Mouse (Mus musculus) embryonic facial prominence, embryonic 10.5 days (tissue): ENCODE results near the gene Nfat5. TPM values are rescaled to one million over a fixed set of nuclear protein-coding genes. Genes with fewer than 3 reads are reported as not detected.
A peak's percentile ranks its signal among the peaks of the same experiment; 100 is the strongest.

Experiments
- DNase-seq: peaks from one replicate; pipeline ENCODE4 v3.0.0-alpha.2; 2017; ENCODE audit warnings: low spot score
- H3K27ac ChIP-seq: fragments of 300-500 bp; sonication (generic); replicated peaks from 2 replicates; pipeline ENCODE4 v1.5.1; 2016; ENCODE audit warnings: mild to moderate bottlenecking
- H3K27me3 ChIP-seq: fragments of 300-500 bp; sonication (generic); replicated peaks from 2 replicates; pipeline ENCODE4 v1.6.1; 2016; ENCODE audit warnings: low read depth, mild to moderate bottlenecking; ENCODE audit not compliant: poor library complexity, severe bottlenecking
- H3K36me3 ChIP-seq: fragments of 300-500 bp; sonication (generic); replicated peaks from 2 replicates; pipeline ENCODE4 v1.6.1; 2016; ENCODE audit warnings: mild to moderate bottlenecking, moderate library complexity
- H3K4me1 ChIP-seq: fragments of 300-500 bp; sonication (generic); 2 replicates; pipeline ENCODE4 v1.6.1; 2016
- H3K4me3 ChIP-seq: fragments of 300-500 bp; sonication (generic); 2 replicates; pipeline ENCODE4 v1.5.1; 2016; ENCODE audit warnings: mild to moderate bottlenecking, moderate library complexity
- H3K9me3 ChIP-seq: fragments of 300-500 bp; sonication (generic); 2 replicates; pipeline ENCODE4 v1.6.1; 2016; ENCODE audit warnings: mild to moderate bottlenecking
- WGBS: fragments of 180-500 bp; shearing (Covaris S2); methylation state at CpG from one replicate; pipeline ENCODE4 v1.1.7; 2016; 5-methylcytosine and 5-hydroxymethylcytosine counted together
- polyA plus RNA-seq: library from polyadenylated mRNA; unstranded; fragments of >200 nt; fragmentation: Nextera tagmentation; extraction: Ambion mirVana; gene quantifications from 2 replicates; pipeline ENCODE4 v1.2.1, GENCODE M21; 2016

The Nfat5 gene
- polyA plus RNA-seq, 1 experiment from 2014 or later = 11.2 TPM

DNA sequence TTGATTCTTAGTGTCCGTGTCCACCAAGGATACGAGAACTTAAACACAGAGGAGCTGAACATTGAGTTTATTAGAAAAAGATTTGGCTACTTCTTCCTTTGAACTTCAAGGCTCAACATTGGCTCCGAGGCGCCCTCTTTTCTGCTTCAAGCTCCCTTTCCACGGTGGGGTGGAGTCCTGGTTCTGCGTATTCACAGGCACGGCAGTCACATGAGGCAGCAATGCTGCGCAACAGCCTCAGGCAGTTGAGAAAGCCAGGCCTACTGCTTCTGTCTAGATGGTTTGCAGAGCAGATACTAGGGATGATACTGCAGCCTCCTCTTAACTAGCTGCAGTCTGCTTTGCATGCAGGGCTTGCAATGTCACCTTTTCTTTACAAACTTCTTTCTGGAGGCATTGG lies 119.3 kb downstream of the Nfat5 start:
- no peaks in the 10 kb centered on the region for H3K27me3 ChIP-seq
- no peaks in the 10 kb centered on the region for H3K4me1 ChIP-seq
- no peaks in the 10 kb centered on the region for H3K9me3 ChIP-seq
- whole genome bisulfite sequencing = 91% methylated on average over 8 of the region's 8 CpGs
- H3K36me3 ChIP-seq = peaks cover 100% of the 10 kb centered on the region
- no peak for DNase-seq
- H3K4me3 ChIP-seq = no peak overlapping the region
- no peak overlapping the region for H3K27ac ChIP-seq

DNA sequence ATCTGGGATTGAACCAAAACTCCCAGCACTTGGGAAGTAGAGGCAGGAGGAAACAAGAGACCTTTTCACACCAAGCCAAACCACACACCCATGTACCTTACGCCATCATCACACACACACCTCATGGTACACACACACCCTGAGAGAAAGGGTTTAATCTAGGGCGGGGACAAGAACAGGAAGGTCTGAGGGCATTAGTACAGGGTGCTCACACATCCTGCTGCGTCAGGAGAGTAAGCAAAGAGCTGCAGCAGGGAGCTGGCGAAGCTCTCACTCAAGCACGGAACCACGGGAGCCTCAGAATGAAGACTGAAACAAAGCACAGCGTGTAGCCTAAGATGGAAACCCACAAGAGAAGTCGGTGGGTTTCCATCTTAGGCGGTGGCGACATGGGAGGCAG lies 120.6 kb downstream of the Nfat5 start:
- no peak for DNase-seq
- no peak overlapping the region for H3K27ac ChIP-seq
- H3K4me1 ChIP-seq = no peaks in the 10 kb centered on the region
- WGBS = 92% methylated on average over 10 of the region's 10 CpGs
- no peaks in the 10 kb centered on the region for H3K27me3 ChIP-seq
- H3K4me3 ChIP-seq = no peak overlapping the region
- peaks cover 100% of the 10 kb centered on the region for H3K36me3 ChIP-seq
- no peaks in the 10 kb centered on the region for H3K9me3 ChIP-seq

DNA sequence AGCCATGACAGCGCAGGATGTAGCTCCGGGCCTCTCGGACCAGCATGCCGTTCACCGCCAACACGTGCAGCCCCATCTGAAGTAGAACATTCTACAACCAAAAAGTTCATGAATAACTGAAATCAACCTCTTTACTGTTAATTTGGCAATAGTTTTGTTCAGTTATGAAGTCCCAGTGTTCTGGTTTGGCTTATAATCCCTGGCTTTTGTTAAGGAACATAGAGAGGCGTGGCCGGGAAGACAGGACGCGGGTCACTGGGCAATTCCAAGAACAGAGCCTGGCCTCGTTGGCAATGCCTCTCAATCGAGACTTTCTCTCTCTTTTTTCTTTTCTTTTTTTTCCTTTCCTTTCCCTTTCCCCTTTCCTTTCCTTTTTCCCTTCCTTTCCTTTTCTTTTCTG lies 123.7 kb downstream of the Nfat5 start:
- Histone ChIP-seq H3K4me1 (no peaks in the 10 kb centered on the region), H3K9me3 (no peaks in the 10 kb centered on the region), H3K4me3 (no peak overlapping the region), H3K27ac (no peak overlapping the region), H3K36me3 (peaks cover 100% of the 10 kb centered on the region), H3K27me3 (no peaks in the 10 kb centered on the region)
- no peak for DNase-seq
- 90% methylated on average over 12 of the region's 12 CpGs for WGBS

DNA sequence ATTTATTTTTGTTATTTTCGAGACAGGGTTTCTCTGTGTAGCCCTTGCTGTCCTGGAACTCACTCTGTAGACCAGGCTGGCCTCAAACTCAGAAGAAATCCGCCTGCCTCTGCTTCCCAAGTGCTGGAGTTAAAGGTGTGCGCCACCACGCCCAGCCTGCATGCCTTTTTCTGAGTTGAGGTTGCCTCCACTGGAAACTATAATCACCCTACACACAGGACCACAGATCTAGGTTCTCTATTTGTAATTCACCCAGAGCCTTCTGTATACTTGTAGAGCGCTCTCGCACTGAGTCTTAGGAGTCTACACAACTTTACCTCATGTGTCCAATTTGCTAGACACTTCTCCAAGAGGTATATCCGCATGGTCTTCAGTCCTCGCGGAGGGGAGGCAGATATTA lies 130.9 kb downstream of the Nfat5 start:
- 35% methylated on average over 9 of the region's 9 CpGs for WGBS
- Histone ChIP-seq H3K4me3 (peak overlapping the region; percentile 75), H3K27me3 (no peaks in the 10 kb centered on the region), H3K4me1 (peaks cover 17% of the 10 kb centered on the region), H3K27ac (peak overlapping the region; percentile 88), H3K9me3 (no peaks in the 10 kb centered on the region), H3K36me3 (peaks cover 44% of the 10 kb centered on the region)
- DNase-seq = no peak

DNA sequence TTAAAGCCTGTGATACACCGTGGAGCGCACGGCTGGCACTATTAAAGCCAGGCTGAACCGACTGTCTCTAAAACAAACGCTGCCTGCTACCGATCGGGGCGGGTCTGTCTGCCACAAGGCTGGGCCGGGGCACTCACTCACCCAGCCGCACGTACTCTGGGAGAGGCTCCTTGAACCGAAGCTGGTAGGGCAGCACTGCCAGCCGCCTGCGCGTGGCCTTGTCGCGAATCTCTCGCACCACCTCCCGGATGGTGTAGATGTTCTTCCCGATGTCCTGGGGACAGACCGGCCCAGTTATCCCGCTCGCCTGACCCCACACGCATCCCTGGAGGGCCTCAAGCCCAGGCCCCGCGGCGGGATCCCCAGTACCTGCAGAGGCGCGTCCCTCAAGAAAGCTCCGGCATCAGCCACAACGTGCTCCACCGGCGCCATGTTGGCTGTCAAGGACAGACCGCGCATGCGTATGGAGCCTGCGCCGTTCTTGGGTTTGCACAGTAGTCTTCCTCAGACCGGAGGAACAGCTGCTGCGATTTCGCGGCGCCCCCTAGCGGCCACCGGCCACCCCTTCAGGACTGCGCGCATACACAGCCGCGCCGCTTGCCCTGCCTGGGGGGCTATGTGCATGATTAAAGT lies 131.4 kb downstream of the Nfat5 start, which contains the start of gene Nob1:
Nob1 (minus strand) TSS at position 455 of the 633 bp plus-strand sequence.
- Histone ChIP-seq H3K4me1 (peaks cover 17% of the 10 kb centered on the region), H3K9me3 (no peaks in the 10 kb centered on the region), H3K27ac (peak within 1 kb of the TSS; percentile 88), H3K4me3 (peak within 1 kb of the TSS; percentile 75), H3K36me3 (peaks cover 39% of the 10 kb centered on the region), H3K27me3 (no peaks in the 10 kb centered on the region)
- under 1% methylated on average over 50 of the region's 50 CpGs for WGBS
- DNase-seq = peak; percentile 98

DNA sequence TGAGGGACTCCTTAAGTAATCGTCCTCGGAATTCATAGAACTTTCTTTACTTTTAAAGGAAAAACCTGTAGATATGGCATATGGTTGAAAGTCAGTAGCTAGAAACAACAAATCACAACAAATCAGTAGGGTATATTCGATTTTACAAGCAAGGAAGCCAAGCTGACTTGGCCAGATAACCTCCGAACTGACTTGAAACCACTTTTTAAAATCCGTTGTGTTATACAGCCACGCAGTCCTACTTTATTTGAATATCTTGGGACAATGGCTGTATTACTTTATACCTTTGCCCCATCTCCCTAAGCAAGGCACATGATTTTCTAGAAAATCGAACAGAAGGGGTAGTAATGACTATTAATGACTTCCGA lies 131.9 kb downstream of the Nfat5 start:
- Histone ChIP-seq H3K9me3 (no peaks in the 10 kb centered on the region), H3K4me1 (peaks cover 17% of the 10 kb centered on the region), H3K27me3 (no peaks in the 10 kb centered on the region), H3K4me3 (peak overlapping the region; percentile 75), H3K27ac (no peak overlapping the region), H3K36me3 (peaks cover 34% of the 10 kb centered on the region)
- no peak for DNase-seq
- 50% methylated on average over 8 of the region's 8 CpGs for WGBS

Other genes with a start within 250 kb of the Nfat5 start
- 53.4 and 54.1 TPM in 2 replicates for gene Pdf, start 244.9 kb upstream of the Nfat5 start, polyA plus RNA-seq
- gene Cog8, start 236.8 kb upstream of the Nfat5 start, polyA plus RNA-seq = 40.5 and 41.3 TPM in 2 replicates
- gene Nip7, start 236.6 kb upstream of the Nfat5 start, polyA plus RNA-seq = 122 and 123 TPM in 2 replicates
- not detected in 2 replicates for gene Tmed6, start 227.8 kb upstream of the Nfat5 start, polyA plus RNA-seq
- 18.5 and 20.5 TPM in 2 replicates for gene Terf2, start 196.9 kb upstream of the Nfat5 start, polyA plus RNA-seq
- 138 and 149 TPM in 2 replicates for gene Cyb5b, start 142.8 kb upstream of the Nfat5 start, polyA plus RNA-seq
- gene Nqo1, start 109.7 kb downstream of the Nfat5 start, polyA plus RNA-seq = 6.7 and 7.8 TPM in 2 replicates
- gene Nob1, start 131.6 kb downstream of the Nfat5 start, polyA plus RNA-seq = 104 and 106 TPM in 2 replicates
- 62.2 and 67.5 TPM in 2 replicates for gene Wwp2, start 142.9 kb downstream of the Nfat5 start, polyA plus RNA-seq